Mouse (Mus musculus) CD8-positive naive resting alpha-beta T cell, adult 2 months (primary cell): ENCODE data around the gene Fgd5.

Experiments used
- DNase-seq, 2 experiments: peaks; one replicate each; pipeline ENCODE4 v3.0.0; 2022; ENCODE audit warnings: low read depth in 2 of 2, low spot score in 2 of 2

Fgd5 gene

GRCm38 (mm10) chr6:92004806-92005205, 26.1 kb downstream of the Fgd5 start:
- DNase-seq, result no peak

- no peak for DNase-seq
Measured at GRCm38 (mm10) chr6:92010895-92011294, 32.2 kb downstream of the Fgd5 start.

- DNase-seq, result no peak
Measured at GRCm38 (mm10) chr6:92012413-92012812, 33.7 kb downstream of the Fgd5 start.

GRCm38 (mm10) chr6:92013035-92013434, 34.4 kb downstream of the Fgd5 start:
- no peak for DNase-seq

GRCm38 (mm10) chr6:92013620-92014019, 34.9 kb downstream of the Fgd5 start:
- DNase-seq, result no peak

- DNase-seq, result no peak
Measured at GRCm38 (mm10) chr6:92014936-92015335, 36.3 kb downstream of the Fgd5 start.

GRCm38 (mm10) chr6:92015848-92016247, 37.2 kb downstream of the Fgd5 start:
- no peak for DNase-seq

GRCm38 (mm10) chr6:92016738-92017137, 38.1 kb downstream of the Fgd5 start:
- no peak for DNase-seq

- no peak for DNase-seq
Measured at GRCm38 (mm10) chr6:92018421-92018820, 39.7 kb downstream of the Fgd5 start.

GRCm38 (mm10) chr6:92021061-92021460, 42.4 kb downstream of the Fgd5 start:
- DNase-seq, result no peak

GRCm38 (mm10) chr6:92021506-92021905, 42.8 kb downstream of the Fgd5 start:
- no peak for DNase-seq

GRCm38 (mm10) chr6:92025252-92025651, 46.6 kb downstream of the Fgd5 start:
- DNase-seq, result no peak

GRCm38 (mm10) chr6:92027379-92027778, 48.7 kb downstream of the Fgd5 start:
- DNase-seq, result no peak

- no peak for DNase-seq
Measured at GRCm38 (mm10) chr6:92030646-92031045, 52.0 kb downstream of the Fgd5 start.

- DNase-seq, result no peak
Measured at GRCm38 (mm10) chr6:92034713-92035112, 56.0 kb downstream of the Fgd5 start.

GRCm38 (mm10) chr6:92036372-92036771, 57.7 kb downstream of the Fgd5 start:
- DNase-seq, result no peak

GRCm38 (mm10) chr6:92038158-92038557, 59.5 kb downstream of the Fgd5 start:
- no peak for DNase-seq

GRCm38 (mm10) chr6:92041271-92041670, 62.6 kb downstream of the Fgd5 start:
- no peak for DNase-seq

GRCm38 (mm10) chr6:92042055-92042454, 63.4 kb downstream of the Fgd5 start:
- no peak for DNase-seq

- DNase-seq, result no peak
Measured at GRCm38 (mm10) chr6:92042850-92043249, 64.2 kb downstream of the Fgd5 start.

GRCm38 (mm10) chr6:92057768-92058167, 79.1 kb downstream of the Fgd5 start:
- DNase-seq, result no peak

- no peak for DNase-seq
Measured at GRCm38 (mm10) chr6:92061725-92062124, 83.0 kb downstream of the Fgd5 start.

- DNase-seq, result no peak
Measured at GRCm38 (mm10) chr6:92063452-92063851, 84.8 kb downstream of the Fgd5 start.

- no peak for DNase-seq
Measured at GRCm38 (mm10) chr6:92064101-92064500, 85.4 kb downstream of the Fgd5 start.
